Mouse (Mus musculus) telencephalon, adult 2 months (tissue): Measurements from ENCODE around the gene Slc2a10.
"Not testable (repeated sequence)": the region's sequence is repeated elsewhere in the genome, so short reads cannot be mapped to it uniquely, and the experiment has no call there.

Experiments used
- DNase-seq: peaks from one replicate; pipeline ENCODE4 v3.0.0-alpha.2; 2011; ENCODE audit warnings: low read depth, low spot score

Slc2a10 gene

GRCm38 (mm10) chr2:165498816-165499215, 4.8 kb upstream of the Slc2a10 start:
- no peak for DNase-seq

- no peak for DNase-seq
Observed at GRCm38 (mm10) chr2:165509686-165510085, 6.1 kb downstream of the Slc2a10 start.

- DNase-seq, result peak; percentile 76
Observed at GRCm38 (mm10) chr2:165510466-165510865, 6.9 kb downstream of the Slc2a10 start.

GRCm38 (mm10) chr2:165510914-165511458, 7.4 kb downstream of the Slc2a10 start:
- DNase-seq, result not testable (repeated sequence)

- not testable (repeated sequence) for DNase-seq
Observed at GRCm38 (mm10) chr2:165511530-165511929, 7.9 kb downstream of the Slc2a10 start.

GRCm38 (mm10) chr2:165512426-165512825, 8.8 kb downstream of the Slc2a10 start:
- DNase-seq, result no peak

- no peak for DNase-seq
Observed at GRCm38 (mm10) chr2:165512870-165513600, 9.4 kb downstream of the Slc2a10 start.

- DNase-seq, result no peak
Observed at GRCm38 (mm10) chr2:165515178-165515728, 11.7 kb downstream of the Slc2a10 start.

- no peak for DNase-seq
Observed at GRCm38 (mm10) chr2:165525609-165526008, 22.0 kb downstream of the Slc2a10 start.

- no peak for DNase-seq
Observed at GRCm38 (mm10) chr2:165529106-165529505, 25.5 kb downstream of the Slc2a10 start.

GRCm38 (mm10) chr2:165533789-165534188, 30.2 kb downstream of the Slc2a10 start:
- no peak for DNase-seq

GRCm38 (mm10) chr2:165540975-165541374, 37.4 kb downstream of the Slc2a10 start:
- DNase-seq, result no peak

- no peak for DNase-seq
Observed at GRCm38 (mm10) chr2:165542939-165543669, 39.5 kb downstream of the Slc2a10 start.

- DNase-seq, result no peak
Observed at GRCm38 (mm10) chr2:165543670-165544016, 40.1 kb downstream of the Slc2a10 start.

GRCm38 (mm10) chr2:165545687-165546086, 42.1 kb downstream of the Slc2a10 start:
- no peak for DNase-seq

GRCm38 (mm10) chr2:165546341-165546740, 42.8 kb downstream of the Slc2a10 start:
- DNase-seq, result no peak

GRCm38 (mm10) chr2:165547410-165547809, 43.8 kb downstream of the Slc2a10 start:
- DNase-seq, result no peak

- no peak for DNase-seq
Observed at GRCm38 (mm10) chr2:165548627-165549026, 45.0 kb downstream of the Slc2a10 start.

GRCm38 (mm10) chr2:165550410-165550809, 46.8 kb downstream of the Slc2a10 start:
- not testable (repeated sequence) for DNase-seq

GRCm38 (mm10) chr2:165554066-165554465, 50.5 kb downstream of the Slc2a10 start:
- no peak for DNase-seq

GRCm38 (mm10) chr2:165557278-165557677, 53.7 kb downstream of the Slc2a10 start:
- DNase-seq, result no peak

- DNase-seq, result no peak
Observed at GRCm38 (mm10) chr2:165558916-165559315, 55.3 kb downstream of the Slc2a10 start.
